Mouse (Mus musculus) layer of hippocampus, postnatal 25 days (tissue): ENCODE results near the gene Vwa5b1. TPM values are rescaled to one million over a fixed set of nuclear protein-coding genes. Genes with fewer than 3 reads are reported as not detected.

Experiments used
- DNase-seq, 2 experiments: peaks; one replicate each; pipeline ENCODE4 v3.0.0; 2022; ENCODE audit warnings: mixed read lengths in 2 of 2, low spot score in 1 of 2; ENCODE audit errors: extremely low spot score in 1 of 2
- total RNA-seq, 2 experiments: library from RNA; stranded (reverse); gene quantifications; 2 replicates each; pipeline ENCODE4 v1.2.3; 2021

Gene Vwa5b1
- total RNA-seq: 1 to 10 TPM; 1.0 TPM

DNA sequence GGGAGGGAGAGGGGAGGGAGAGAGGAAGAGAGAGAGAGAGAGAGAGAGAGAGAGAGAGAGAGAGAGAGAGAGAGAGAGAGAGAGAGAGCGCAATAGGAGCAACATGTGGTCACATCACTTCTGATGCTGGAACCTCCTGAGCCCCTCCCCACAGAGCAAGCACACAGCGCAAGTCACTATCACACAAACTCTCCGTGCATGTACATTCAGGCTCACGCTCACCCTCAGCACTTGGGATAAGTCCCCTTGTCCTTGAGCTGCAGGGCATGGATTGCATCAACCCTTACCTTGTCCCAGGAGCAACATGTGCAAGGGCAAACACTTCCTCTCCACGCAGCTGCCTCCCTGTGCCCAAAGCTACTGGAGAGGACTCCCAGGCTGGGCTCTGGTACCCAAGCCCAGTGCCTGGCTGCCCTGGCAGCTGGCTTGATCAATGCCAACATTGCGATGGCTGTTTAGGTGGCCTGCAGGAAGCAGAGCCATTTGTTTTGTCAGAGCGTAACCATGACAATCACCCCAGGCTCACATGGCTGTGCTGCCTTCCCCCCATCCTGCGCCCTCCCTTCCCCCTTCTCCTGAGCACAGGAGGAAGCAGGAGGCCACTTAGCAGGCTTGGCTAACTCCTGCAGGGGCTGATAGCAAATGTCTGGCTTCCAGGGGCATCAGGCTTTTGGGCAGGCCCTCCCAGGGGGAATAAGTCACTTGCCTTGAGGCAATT, at the start of gene Vwa5b1:
Vwa5b1 (minus strand) TSS at position 457 of the 718 bp plus-strand sequence.
- DNase-seq: no peak

DNA sequence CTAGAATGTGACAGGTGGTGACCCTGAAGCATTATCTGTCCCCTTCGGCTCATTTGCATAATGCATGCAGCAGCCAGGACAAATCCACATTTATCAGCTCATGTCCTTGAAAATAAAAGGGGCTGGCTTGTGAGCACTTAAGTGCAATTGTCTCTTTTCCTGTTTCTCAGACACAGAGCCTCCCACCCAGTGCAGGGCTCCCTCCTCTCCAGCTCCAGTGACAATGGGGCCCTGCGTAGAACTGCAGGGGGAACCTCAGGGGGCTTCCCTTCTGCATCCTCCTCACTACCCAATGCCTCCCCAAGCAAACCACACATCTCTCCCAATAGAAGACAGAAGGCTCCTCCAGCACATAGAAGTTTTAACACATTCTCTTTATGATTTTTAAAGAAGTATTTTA, 47.1 kb upstream of the Vwa5b1 start:
- no peak for DNase-seq

DNA sequence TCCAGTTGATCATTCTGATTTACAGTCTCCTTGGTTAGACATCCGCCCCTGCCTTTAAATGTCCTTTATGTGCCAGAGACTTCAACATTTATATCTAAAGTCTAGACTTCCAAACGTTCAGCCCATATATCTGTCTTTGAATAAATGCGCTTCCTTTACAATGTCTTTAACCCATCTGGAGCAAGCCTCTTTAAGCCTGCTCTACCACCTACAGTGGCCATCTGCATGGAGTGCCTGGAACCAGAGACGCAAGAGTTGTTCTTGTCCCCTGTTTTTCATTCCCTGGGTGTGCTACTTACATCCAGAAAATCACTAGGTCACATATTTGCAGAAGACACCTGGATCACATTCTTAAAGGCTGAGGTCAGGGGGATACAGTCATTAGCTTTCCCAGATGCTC, 44.4 kb upstream of the Vwa5b1 start:
- DNase-seq: no peak

DNA sequence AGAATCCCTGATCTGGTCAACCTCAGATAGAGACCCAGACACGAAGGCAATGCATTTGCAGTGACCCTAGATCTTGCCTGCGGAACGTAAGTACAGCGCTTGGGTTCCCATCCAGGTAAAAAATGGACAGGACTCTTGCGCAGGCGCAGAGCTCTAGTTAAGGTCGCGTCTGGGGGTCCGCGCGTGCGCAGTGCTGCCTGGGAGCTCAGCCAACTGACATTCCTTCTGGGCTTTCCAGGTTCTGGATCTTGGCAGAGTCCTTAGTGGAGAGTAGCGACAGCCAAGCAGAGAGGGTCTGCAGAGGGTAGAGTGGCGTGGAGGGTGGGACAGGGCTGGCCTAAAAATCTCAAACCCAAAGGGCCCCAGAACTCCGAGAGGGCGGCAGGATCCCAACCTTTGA, 41.9 kb upstream of the Vwa5b1 start:
- DNase-seq: peak; percentile 59 to 75

DNA sequence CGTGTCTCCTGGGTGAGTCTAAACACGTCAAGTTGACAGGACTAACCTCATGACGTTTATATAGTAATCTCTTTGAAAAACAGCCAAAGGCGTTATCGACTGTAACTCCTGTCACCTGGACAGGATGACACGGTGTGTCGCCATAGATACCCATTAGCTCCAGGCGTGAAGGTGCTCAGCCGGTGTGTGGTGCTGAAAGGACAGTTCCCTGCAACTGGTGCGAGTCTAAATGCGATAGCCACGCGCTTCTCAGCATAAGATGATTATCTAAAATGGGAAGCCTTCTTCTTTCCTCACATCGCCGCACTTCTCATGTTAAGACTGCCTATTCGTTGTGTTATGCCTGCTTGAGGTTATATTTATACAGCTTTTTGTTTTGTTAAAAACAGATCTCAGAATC, 40.8 kb upstream of the Vwa5b1 start:
- DNase-seq: no peak

DNA sequence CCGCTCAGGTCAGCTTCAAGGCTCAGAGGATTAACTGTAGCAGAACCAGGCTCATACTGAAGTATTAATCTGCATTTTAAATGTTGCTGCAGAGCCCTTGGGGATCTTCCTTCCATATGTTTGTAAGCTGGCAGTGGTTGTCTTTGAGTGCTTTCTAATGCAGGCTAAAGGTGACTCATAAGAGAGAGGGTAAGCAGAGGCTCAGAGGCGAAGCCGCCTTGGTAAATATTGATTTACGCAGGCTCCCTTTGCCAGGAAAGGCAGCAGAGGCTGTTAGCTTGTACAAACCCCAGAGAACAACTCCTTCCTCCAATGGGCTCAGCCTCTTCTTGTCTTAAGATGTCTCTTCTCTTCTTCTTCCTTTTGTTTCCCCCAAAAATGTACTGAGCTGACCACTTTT, 36.5 kb upstream of the Vwa5b1 start:
- DNase-seq: no peak

DNA sequence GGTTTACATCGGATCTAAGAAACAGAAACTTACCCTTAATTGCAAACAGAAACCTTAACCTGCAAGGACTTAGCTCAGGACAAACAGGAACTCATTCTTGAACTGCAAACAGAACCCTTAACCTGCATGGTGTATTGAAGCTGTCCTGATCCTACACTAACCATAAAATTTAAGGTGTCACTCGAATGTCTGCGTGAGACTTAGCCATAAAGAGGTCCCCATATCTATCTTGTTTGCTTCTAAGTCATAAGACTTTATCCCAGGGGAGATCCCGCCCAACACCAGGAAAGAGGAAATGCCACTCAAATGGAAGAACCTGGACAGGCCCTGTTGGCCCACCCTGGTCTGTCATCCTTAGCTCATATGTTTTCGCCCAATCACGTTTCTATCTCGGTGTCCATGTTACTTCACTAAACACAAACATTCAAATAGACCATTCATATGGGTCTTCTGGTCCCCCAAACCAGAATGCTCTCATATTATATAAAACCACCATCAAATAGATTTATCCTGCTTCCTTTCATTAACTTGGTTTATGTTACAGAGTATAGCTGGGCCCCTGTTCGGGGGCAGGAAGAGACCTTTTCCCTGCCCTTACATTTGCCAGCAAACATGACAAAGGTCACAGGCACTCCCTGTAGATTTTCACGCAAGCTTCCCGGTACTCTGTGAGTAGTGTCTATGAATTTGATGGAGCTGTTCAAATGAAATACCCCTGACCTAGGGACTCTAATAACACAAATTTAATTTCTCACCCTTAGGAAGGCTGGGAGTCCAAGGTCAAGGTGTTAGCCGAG, 34.6 kb upstream of the Vwa5b1 start:
- DNase-seq: no peak

DNA sequence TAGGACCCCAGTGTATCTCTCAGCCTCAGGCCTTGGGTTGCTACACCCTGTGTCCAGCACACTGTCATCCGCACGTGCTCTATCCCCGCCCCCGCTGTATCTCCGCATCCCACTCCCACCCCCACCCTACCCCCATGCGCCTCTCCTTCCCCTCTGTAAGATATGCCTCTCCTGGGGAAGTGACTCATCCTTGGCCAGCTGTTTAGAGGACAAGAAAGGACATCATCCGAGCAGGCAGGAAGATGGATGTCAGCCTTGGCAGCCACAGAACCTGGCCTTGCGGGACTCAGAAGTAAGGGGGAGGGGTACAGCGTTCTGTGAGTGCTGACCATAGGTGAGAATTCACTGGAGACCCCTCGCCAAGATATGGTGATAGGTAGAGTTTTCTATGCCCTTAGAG, 30.8 kb upstream of the Vwa5b1 start:
- no peak for DNase-seq

DNA sequence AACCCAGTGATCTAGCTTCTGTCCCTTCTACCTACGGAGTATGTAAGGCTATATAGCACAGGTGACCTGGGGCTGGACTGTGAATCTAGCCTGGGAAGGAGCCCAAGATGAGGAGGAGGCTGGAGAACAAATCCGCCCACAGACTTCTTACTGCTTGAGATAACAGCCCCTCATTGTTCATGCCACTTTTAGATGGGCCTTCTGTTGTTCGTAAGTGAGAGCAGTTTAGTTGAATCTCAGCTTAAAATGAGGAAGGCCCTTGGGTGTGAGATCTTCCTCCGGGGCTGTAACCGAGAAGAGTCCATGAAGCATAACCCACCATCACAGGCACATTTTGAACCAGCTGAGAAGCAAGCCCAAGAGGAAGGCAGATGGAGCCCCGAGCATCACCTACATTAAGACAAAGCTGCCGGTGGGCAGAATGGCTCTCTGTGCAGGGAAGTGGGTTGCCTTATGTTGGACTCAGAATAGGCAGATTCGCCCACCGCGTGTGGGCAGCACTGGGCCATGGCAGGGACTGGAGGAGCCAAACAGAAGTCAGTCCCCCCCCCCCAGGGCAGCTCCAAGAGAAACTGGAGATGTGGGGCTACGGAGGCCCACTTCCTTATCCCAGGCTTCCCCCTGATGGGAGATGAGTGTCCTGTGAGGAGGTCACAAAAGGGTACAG, 24.4 kb upstream of the Vwa5b1 start:
- DNase-seq: no peak

DNA sequence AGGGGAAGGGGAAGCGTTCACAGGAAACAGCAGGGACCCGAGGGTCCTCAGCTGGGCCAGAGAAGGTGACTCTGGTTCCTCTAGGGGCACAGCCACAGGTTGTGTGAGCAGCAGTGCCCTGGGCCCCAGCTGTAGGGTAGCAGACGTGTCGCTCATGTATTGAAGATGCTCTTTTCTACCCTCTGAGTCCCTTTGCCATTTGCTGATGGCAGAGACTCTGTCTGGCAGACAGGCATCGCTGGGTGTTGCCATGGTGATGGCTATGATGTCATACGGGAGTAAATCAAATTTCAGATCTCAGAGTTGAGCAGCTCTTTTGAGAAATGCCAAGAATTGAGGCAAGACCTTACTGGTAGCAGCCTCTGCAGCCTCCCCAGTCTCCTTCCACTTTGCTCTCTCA, 17.4 kb upstream of the Vwa5b1 start:
- DNase-seq: peak in 1 of 2 experiments; percentile 19

DNA sequence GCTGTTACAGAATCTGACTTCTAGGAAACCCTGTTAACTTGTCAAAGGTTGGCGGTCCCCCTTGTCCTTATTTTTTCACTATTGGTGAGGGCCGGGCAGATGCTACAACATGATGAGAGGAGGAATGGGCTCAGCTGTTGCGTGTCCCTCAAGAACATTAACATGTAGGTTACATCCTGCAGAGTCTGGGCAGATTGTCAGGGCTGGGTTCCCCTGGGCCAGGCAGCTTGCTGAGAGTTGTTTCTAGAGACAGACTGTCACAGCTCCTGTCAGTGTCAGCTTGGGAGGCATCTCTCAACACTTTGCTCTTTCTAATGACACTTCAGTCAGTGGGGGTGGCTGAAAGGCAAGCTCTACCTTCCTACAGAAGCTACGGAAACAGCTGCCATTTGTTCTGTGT, 16.2 kb upstream of the Vwa5b1 start:
- no peak for DNase-seq

DNA sequence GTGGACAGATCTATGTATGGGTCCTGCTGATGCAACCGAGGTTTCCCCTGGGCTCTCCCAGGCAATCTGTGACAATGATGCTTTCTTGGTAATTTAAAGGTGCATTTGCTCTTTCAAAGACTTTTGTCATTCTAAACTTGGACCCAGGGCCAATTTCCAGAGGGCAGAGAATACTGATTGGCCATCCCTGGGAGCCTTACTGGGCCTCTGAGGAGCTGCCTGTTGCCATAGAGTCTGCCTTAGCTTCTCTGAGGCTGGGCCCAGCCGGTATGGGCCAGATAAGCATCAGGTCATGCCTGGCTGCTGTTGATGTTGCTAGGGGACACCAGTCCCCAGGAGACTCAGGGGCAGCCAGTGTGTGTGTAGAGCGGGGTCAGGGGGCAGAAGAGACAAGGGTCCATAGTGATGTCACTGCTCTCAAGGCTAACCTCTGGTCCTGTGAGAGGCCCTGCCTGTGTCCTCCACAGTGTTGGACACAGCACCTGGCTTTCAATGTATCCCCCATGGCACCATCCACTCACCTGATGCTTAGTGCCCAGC, 12.5 kb upstream of the Vwa5b1 start:
- DNase-seq: no peak

DNA sequence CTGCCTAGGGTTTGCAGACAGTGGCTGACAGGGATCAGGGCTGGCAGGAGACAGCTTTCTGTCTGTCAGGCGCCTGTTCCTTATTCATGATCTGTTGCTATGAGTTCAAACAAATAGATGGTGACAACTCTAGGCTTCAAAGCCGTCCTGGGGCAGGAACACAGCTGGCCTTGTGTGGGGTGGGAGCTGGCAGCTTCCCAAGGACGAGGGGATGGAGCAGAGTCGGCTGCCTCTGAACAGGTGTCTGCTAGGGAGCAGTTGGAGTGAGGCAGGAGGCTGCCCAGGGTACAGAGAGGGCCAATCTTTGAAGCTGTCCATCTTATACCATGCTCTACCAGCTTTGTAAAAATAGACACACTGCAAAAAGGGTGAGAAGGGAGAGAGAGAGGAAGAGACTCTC, 6.6 kb upstream of the Vwa5b1 start:
- DNase-seq: no peak

DNA sequence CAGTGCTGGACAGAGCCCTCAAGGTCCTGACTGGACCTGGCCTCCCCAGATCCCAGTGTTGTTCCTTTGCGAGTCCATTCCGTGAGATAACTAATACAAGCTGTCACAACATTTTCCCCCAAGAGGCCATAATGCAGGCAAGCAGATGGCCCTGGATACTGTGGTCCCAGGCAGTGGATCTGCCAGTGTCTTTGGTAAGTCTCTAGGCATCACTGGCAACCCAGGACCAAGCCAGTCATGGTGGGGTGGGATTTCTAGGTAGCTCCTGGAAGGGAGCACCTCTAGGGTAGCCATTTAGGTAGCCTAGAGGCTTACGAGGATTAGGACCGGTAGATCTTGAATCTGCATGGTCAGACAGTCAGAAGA, 445 bp upstream of the Vwa5b1 start:
- DNase-seq: no peak

DNA sequence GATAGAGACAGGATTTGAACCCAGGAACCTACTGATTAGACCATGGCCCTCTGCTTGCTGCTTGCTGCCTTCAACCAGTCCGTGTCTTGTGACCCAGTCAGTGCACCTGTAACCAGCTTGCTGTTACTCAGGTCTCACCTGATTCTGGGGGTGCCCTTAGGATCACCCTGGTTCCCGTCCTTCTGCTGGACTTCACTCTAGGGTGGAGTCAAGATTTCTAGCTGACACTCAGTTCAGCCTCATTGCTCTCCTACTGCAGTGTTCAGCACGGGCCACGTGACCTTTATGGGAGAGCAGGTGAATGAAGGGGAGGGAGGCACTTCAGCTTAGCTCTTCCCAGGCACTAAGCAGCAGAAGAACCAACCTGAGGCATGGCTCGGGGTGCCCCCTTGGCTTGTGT, 7.4 kb downstream of the Vwa5b1 start:
- DNase-seq: no peak

DNA sequence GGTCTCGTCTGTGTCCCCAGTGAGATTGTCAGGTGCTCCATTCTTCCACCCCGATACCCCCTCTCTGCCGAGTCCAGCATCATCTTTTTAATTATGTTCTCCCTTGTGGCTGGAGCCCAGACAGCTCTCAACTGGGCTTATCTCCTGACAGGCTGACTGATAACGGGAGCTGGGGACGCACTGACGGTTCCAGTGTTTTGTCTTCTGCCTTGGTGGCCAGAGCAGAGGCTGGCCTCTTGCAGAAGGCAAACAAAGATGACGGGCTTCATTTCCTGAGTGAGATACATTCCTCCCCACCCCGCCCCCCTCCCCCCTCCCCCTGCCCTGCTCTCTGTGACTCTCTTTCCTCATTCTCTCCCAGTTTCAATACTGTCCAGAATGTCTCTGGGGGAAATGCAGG, 21.2 kb downstream of the Vwa5b1 start:
- DNase-seq: no peak

DNA sequence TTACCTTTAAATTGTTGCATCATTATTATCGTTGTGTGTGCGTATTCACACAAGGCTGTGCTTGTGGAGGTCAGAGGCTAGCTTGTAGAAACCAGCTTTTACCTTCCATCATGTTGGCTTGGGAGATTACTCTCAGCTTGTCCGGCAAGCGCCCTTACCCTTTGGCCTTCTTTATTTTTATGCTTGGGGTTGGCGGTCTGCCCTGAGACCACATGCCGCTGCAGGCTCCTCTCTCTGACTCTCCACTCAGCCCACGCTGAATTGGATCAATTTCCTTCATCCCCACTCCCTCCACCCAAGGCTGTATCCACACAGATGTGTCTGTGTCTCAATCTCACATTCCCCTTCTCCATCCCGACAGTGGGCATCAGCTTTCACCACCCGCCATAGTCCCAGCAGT, 33.8 kb downstream of the Vwa5b1 start:
- no peak for DNase-seq

DNA sequence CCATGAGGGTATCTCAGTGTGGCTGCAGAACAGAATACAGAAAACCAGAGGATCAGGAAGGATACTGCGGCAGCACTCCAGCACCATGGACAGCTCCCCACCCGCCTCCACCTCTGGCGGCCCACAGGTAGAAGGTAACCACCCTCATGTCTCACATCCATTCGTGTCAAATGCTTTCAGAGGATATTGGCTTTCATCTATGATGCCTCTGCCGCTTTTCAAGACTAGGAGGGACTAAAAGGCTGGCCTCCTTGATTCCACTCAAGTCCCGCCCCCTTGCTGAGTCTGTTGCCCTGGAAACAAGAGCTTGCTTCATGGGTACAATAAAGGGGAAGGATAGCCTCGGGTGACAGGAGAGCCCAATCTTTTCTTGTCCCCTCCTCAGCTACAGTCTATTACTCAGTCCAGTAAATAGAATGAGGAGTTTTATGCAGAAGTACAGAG, 37.8 kb downstream of the Vwa5b1 start:
- peak; percentile 12 to 15 for DNase-seq

DNA sequence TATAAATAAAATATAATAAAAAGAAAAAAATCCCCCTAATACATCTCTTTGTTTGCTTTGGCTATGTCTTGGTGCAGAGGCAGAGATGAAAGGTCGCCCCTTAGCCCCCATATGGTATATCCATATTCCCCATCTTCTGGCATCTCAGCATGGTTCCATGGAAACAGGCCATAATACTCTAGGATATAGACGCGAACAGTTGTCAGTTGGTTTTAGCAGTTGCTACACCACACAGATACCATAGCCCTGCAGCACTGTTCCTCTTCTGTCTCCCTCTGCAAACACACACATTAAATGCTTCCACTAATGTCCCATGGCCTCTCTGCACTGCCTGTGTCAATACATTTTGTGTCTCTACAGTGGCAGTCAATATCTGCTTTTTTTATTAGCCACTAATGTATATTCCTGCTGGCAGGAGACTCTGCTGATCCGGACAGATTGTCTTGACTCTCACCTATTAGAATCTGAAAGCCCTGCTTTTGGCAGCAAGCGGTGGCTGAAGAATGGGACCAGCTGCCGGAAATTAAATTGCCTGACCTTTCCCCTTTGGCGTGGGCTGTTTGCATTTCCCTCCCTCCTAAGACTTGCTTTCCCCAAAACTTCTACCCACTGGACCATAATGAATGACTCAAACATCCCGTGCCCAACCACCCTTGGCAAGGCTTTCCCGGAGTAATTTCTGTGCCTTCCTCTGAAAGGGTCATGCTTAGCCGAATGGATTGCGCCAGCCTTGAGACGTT, 39.1 kb downstream of the Vwa5b1 start:
- DNase-seq: no peak

DNA sequence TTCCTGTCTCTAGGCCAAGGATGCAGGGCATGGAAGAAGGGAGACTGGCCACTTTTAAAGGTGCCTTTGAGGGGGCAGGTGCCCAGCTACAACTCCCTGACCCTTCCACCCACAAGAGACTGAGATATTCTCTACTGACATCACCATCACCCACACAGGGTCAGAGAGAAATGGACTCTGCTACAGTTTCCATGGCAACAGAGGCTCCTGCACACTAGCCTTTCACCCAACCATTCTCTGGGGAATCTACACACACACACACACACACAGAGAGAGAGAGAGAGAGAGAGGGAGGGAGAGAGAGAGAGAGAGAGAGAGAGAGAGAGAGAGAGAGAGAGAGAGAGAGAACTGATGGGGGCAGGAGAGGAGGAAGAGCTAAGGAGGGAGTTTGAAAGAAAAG, 50.7 kb downstream of the Vwa5b1 start:
- DNase-seq: no peak

DNA sequence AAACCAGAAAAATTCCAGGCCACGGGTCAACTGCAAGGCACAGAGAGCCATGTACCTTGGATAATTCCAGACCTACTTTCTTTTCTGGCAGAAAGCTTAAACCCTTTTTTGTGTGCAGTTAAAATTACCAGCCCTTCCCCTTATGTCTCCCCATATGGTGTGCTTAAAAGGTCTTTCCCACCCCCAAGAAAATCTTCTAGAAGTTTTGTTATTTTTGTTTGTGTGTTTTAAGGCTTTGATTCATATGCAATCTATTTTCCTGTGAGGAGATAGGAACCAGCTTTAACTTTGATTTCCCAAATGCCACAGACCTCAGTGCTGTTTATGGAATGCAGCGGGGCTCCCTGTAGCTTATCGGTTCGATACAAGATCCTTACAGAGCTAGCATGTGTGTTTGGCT, 53.2 kb downstream of the Vwa5b1 start:
- no peak for DNase-seq
